22 mouse cellular contexts compared by ENCODE assay signal in the genomic region with DNA sequence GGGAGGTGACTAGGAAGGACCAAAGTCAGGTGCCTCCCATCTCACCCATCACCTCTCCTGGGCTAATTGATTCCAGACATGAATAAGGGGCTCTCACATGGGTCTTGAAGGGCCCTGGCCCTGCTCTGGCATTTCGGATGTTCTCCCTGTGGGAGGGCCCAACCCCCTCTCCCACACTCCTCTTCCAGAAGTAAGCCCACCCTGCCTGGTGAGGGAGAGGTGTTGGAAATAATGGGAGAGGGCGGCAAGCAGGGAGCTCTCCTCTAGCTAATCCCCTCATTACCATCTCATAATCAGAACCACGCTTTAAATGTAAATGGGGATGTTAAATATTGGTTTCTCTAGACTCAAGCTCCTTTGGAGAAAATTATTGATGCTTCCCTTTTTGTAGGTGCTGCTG. TPM values are rescaled to one million over a fixed set of nuclear protein-coding genes. Genes with fewer than 3 reads are reported as not detected.
DNase-seq lines count a peak whose midpoint lies in the region; ATAC-seq and TF ChIP-seq lines count a peak whose summit lies in the region.
"Had no signal": no experiment of that assay in that cellular context is flagged by ENCODE, and none has a peak within 500 bp of the region (broad histone marks: within the 10 kb centered on the region; RNA-seq: fewer than 3 reads in every experiment).

No protein-coding gene starts in this region.

- H3K4me3 ChIP-seq in forebrain, embryonic 10.5 days = peak overlapping the region; percentile 26
- no peak overlapping the region for H3K4me3 ChIP-seq in forebrain, postnatal 0 days (ENCODE audit: low read depth, low read length)
- H3K4me3 ChIP-seq in neural tube, embryonic 12.5 days = no peak overlapping the region
- H3K4me3 ChIP-seq in hindbrain, embryonic 14.5 days (replicated peaks; ENCODE audit: low read length) = no peak overlapping the region
- H3K4me3 ChIP-seq: heart, embryonic 15.5 days had no signal

- H3K9me3 ChIP-seq in forebrain, embryonic 10.5 days = no peaks in the 10 kb centered on the region
- no peaks in the 10 kb centered on the region for H3K9me3 ChIP-seq in forebrain, postnatal 0 days (ENCODE audit: low read length)
- H3K9me3 ChIP-seq in neural tube, embryonic 12.5 days = no peaks in the 10 kb centered on the region
- H3K9me3 ChIP-seq in hindbrain, embryonic 14.5 days (ENCODE audit: control insufficient read depth, low read length) = no peaks in the 10 kb centered on the region
- H3K9me3 ChIP-seq: heart, embryonic 15.5 days had no signal

- no peak overlapping the region for H3K4me2 ChIP-seq in forebrain, postnatal 0 days (ENCODE audit: low read depth)
- H3K4me2 ChIP-seq in neural tube, embryonic 12.5 days (replicated peaks) = peak overlapping the region; percentile 24; the same call in 1 of the 2 replicates
- no peak overlapping the region for H3K4me2 ChIP-seq in hindbrain, embryonic 14.5 days (replicated peaks)
- H3K4me2 ChIP-seq: heart, embryonic 15.5 days had no signal

- no peak overlapping the region for H3K9ac ChIP-seq in forebrain, postnatal 0 days
- no peak overlapping the region for H3K9ac ChIP-seq in neural tube, embryonic 12.5 days
- no peak overlapping the region for H3K9ac ChIP-seq in hindbrain, embryonic 14.5 days
- H3K9ac ChIP-seq: heart, embryonic 15.5 days; liver, embryonic 14.5 days had no signal

- no peak for ATAC-seq in forebrain, postnatal 0 days
- no peak for ATAC-seq in neural tube, embryonic 12.5 days (ENCODE audit: low FRiP score, low read depth)
- no peak for ATAC-seq in hindbrain, embryonic 14.5 days (ENCODE audit: low FRiP score)
- ATAC-seq: CD4-positive, CD25-positive, alpha-beta regulatory T cell, adult 4 months; intestine, postnatal 0 days; Patski had no signal

- peaks cover 93% of the 10 kb centered on the region for H3K4me1 ChIP-seq in forebrain, embryonic 10.5 days
- H3K4me1 ChIP-seq in forebrain, postnatal 0 days (ENCODE audit: insufficient read depth) = peaks cover 13% of the 10 kb centered on the region; the same call in 1 of the 2 replicates
- peaks cover 52% of the 10 kb centered on the region for H3K4me1 ChIP-seq in neural tube, embryonic 12.5 days
- peaks cover 67% of the 10 kb centered on the region for H3K4me1 ChIP-seq in hindbrain, embryonic 14.5 days (replicated peaks; ENCODE audit: control insufficient read depth, insufficient read depth, low read length)

- H3K27me3 ChIP-seq in forebrain, embryonic 10.5 days (ENCODE audit: poor library complexity, severe bottlenecking) = peaks cover 99% of the 10 kb centered on the region
- H3K27me3 ChIP-seq in forebrain, postnatal 0 days (ENCODE audit: insufficient read depth, low read length) = no peaks in the 10 kb centered on the region; the same call in 1 of the 2 replicates
- H3K27me3 ChIP-seq in neural tube, embryonic 12.5 days (replicated peaks) = peaks cover 76% of the 10 kb centered on the region
- H3K27me3 ChIP-seq in hindbrain, embryonic 14.5 days (ENCODE audit: control insufficient read depth, insufficient read depth, low read length) = peaks cover 34% of the 10 kb centered on the region

- peak overlapping the region; percentile 45 for H3K27ac ChIP-seq in forebrain, embryonic 10.5 days
- no peak overlapping the region for H3K27ac ChIP-seq in forebrain, postnatal 0 days (ENCODE audit: low read depth, low read length)
- H3K27ac ChIP-seq in neural tube, embryonic 12.5 days = no peak overlapping the region; the same call in 1 of the 2 replicates
- peak overlapping the region; percentile 55; the same call in 1 of the 2 replicates for H3K27ac ChIP-seq in hindbrain, embryonic 14.5 days
- H3K27ac ChIP-seq: heart, embryonic 15.5 days; kidney, postnatal 0 days; liver, embryonic 14.5 days had no signal

- H3K36me3 ChIP-seq in forebrain, embryonic 10.5 days (replicated peaks) = no peaks in the 10 kb centered on the region
- no peaks in the 10 kb centered on the region for H3K36me3 ChIP-seq in forebrain, postnatal 0 days (ENCODE audit: insufficient read depth)
- H3K36me3 ChIP-seq in neural tube, embryonic 12.5 days = no peaks in the 10 kb centered on the region
- no peaks in the 10 kb centered on the region for H3K36me3 ChIP-seq in hindbrain, embryonic 14.5 days (replicated peaks; ENCODE audit: control insufficient read depth, insufficient read depth)
- H3K36me3 ChIP-seq: heart, embryonic 15.5 days had no signal

- WGBS in forebrain, embryonic 10.5 days = 1% methylated on average over 3 of the region's 3 CpGs
- WGBS in forebrain, postnatal 0 days = 20% methylated on average over 3 of the region's 3 CpGs
- 0% methylated on average over 3 of the region's 3 CpGs for WGBS in neural tube, embryonic 12.5 days
- WGBS in hindbrain, embryonic 14.5 days = 1% methylated on average over 3 of the region's 3 CpGs

- TF ChIP-seq CTCF in forebrain, postnatal 0 days (IDR thresholded peaks at IDR 0.05; ENCODE audit: low read depth) = no peak

- DNase-seq in forebrain, embryonic 10.5 days (ENCODE audit: extremely low spot score, low spot score) = peak; percentile 51
- DNase-seq in forebrain, postnatal 0 days = no peak
- no peak for DNase-seq in neural tube, embryonic 10.5 days (ENCODE audit: extremely low spot score, low spot score)
- no peak for DNase-seq in hindbrain, embryonic 14.5 days (ENCODE audit: low spot score)
- DNase-seq in adrenal gland, adult 18-20 months (ENCODE audit: low spot score in 2 of 2) = no peak
- no peak for DNase-seq in layer of hippocampus, postnatal 14 days (ENCODE audit: low spot score in 2 of 2)
- DNase-seq in right cerebral cortex, postnatal 4 days = no peak
- DNase-seq: adrenal gland, postnatal 14 days; cerebellum, adult 11 months; cerebellum, postnatal 10 days; gastrocnemius, postnatal 25 days; thymus, postnatal 25 days had no signal

RNA-seq across cellular contexts. Expression of gene Robo3, which starts 21.9 kb away (rescaled TPM):
- 3.9 and 5.5 TPM in 2 replicates for polyA plus RNA-seq in forebrain, embryonic 10.5 days (2016; fragmentation: Nextera tagmentation; extraction: Ambion mirVana)
- total RNA-seq in forebrain, postnatal 0 days (2014; rRNA removed) = 1.2 and 1.9 TPM in 2 replicates
- 0.48 and 1.5 TPM in 2 replicates for polyA plus RNA-seq in forebrain, postnatal 0 days (2015; fragmentation: Nextera tagmentation; extraction: Ambion mirVana)
- polyA plus RNA-seq in neural tube, embryonic 12.5 days (2016; fragmentation: Nextera tagmentation; extraction: Ambion mirVana) = 124 and 127 TPM in 2 replicates
- polyA plus RNA-seq in hindbrain, embryonic 14.5 days (2014; fragmentation: Nextera tagmentation; extraction: Ambion mirVana) = 13.3 and 20.5 TPM in 2 replicates
- 1 to 10 TPM in 1 of 2 experiments, under 1 TPM in 1; 0.64 to 1.7 TPM for total RNA-seq in adrenal gland, adult 18-20 months (2021)
- total RNA-seq in layer of hippocampus, postnatal 14 days (2021) = 10 to 100 TPM; 19.0 to 22.3 TPM
- total RNA-seq: gastrocnemius, postnatal 25 days; heart, adult 8-10 months; monocyte, adult 5-6 weeks; neutrophil, adult 5-6 weeks had no signal
- polyA plus RNA-seq: CD4-positive, CD25-positive, alpha-beta regulatory T cell, adult 4 months; intestine, postnatal 0 days had no signal

RNA-seq across cellular contexts. Expression of gene Msantd2, which starts 34.1 kb away (rescaled TPM):
- polyA plus RNA-seq in forebrain, embryonic 10.5 days (2016; fragmentation: Nextera tagmentation; extraction: Ambion mirVana) = 34.4 and 35.4 TPM in 2 replicates
- total RNA-seq in forebrain, postnatal 0 days (2014; rRNA removed) = 43.3 and 122 TPM in 2 replicates
- polyA plus RNA-seq in forebrain, postnatal 0 days (2015; fragmentation: Nextera tagmentation; extraction: Ambion mirVana) = 15.3 and 19.5 TPM in 2 replicates
- 49.2 and 49.4 TPM in 2 replicates for polyA plus RNA-seq in neural tube, embryonic 12.5 days (2016; fragmentation: Nextera tagmentation; extraction: Ambion mirVana)
- polyA plus RNA-seq in hindbrain, embryonic 14.5 days (2014; fragmentation: Nextera tagmentation; extraction: Ambion mirVana) = 29.9 and 36.6 TPM in 2 replicates
- total RNA-seq in adrenal gland, adult 18-20 months (2021) = 10 to 100 TPM; 21.1 to 24.0 TPM
- 10 to 100 TPM; 22.3 to 22.7 TPM for total RNA-seq in layer of hippocampus, postnatal 14 days (2021)

RNA-seq across cellular contexts. Expression of gene Robo4, which starts 53.3 kb away (rescaled TPM):
- polyA plus RNA-seq in forebrain, embryonic 10.5 days (2016; fragmentation: Nextera tagmentation; extraction: Ambion mirVana) = 4.8 and 6.8 TPM in 2 replicates
- 4.1 and 9.6 TPM in 2 replicates for total RNA-seq in forebrain, postnatal 0 days (2014; rRNA removed)
- polyA plus RNA-seq in forebrain, postnatal 0 days (2015; fragmentation: Nextera tagmentation; extraction: Ambion mirVana) = 3.1 and 3.3 TPM in 2 replicates
- 9.9 and 10.1 TPM in 2 replicates for polyA plus RNA-seq in neural tube, embryonic 12.5 days (2016; fragmentation: Nextera tagmentation; extraction: Ambion mirVana)
- 4.8 and 5.9 TPM in 2 replicates for polyA plus RNA-seq in hindbrain, embryonic 14.5 days (2014; fragmentation: Nextera tagmentation; extraction: Ambion mirVana)
- 10 to 100 TPM; 18.3 to 18.5 TPM for total RNA-seq in adrenal gland, adult 18-20 months (2021)
- total RNA-seq in layer of hippocampus, postnatal 14 days (2021) = 1 to 10 TPM; 7.6 to 9.9 TPM
- total RNA-seq: monocyte, adult 5-6 weeks; neutrophil, adult 5-6 weeks had no signal
- polyA plus RNA-seq: CD4-positive, CD25-positive, alpha-beta regulatory T cell, adult 4 months; Patski had no signal

Comparison
In these comparisons a context has a peak if more than half of its experiments do, and no peak if none do; other contexts are left out.
1. H3K27ac ChIP-seq: peak in forebrain, embryonic 10.5 days (single experiment) and hindbrain, embryonic 14.5 days (single experiment); none in forebrain, postnatal 0 days (single experiment) and neural tube, embryonic 12.5 days (single experiment).